Mouse (Mus musculus) common myeloid progenitor, adult 5-6 weeks (primary cell): Measurements from ENCODE around the gene Me3. TPM values are rescaled to one million over a fixed set of nuclear protein-coding genes. Genes with fewer than 3 reads are reported as not detected.

Experiments used
- ATAC-seq: replicated peaks from 2 replicates; pipeline ENCODE4 v1.8.0; 2016; ENCODE audit warnings: low read depth, mild to moderate bottlenecking, moderate TSS enrichment, inconsistent platforms; ENCODE audit not compliant: poor library complexity, severe bottlenecking
- total RNA-seq: library from RNA; stranded (forward); fragments of 200-1000, 187-1606 nt; gene quantifications from 2 replicates; pipeline ENCODE4 v1.2.3, GENCODE M21; 2017

Me3 gene
- total RNA-seq, 1 experiment from 2014 or later, result not detected

DNA sequence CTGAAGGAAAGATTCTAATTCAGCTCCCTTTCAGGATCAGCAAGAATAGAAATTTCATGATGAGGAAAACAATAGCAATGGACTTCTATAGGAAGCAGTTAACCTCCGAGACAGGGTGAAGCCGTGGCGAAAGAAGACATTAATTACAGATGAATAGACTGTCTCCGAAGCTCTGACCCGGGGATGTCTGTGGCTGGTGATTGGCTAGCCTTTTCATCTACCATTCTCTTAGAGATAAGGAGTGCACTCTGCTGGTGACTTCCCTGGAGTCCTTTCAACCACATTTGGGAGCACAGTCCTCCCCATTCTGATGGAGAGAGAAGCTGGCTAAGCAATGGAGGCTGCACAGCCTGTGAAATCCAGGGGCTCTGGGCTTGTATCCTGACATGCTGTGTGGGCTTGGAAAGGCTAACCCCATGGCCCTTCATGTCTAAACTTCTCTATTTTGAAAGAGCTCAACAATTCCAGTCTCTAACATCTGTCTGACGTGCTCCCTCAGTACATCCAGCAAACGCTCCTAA is 25.6 kb downstream of the Me3 start:
- no peak for ATAC-seq

DNA sequence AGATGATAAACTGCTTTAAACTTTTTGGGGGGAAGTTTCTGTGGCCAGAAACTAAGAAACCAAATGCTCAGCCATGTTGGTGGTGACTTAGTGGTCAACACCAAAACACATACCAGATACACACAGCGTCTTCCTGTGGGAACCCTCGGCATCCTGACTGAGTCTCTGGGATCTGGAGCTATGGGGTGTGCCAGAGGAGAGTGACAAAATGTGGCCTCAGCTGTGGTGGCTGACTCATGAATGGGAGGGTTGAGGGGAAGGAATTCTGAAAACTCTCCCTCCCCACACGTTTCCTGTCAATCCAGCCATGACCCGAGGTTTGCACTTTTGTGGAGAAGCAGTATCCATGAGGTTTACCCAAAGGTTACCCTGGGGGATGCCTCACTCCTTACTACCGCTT is 32.0 kb downstream of the Me3 start:
- ATAC-seq, result peak; percentile 91

GRCm38 (mm10) chr7:89666361-89666760 is 34.2 kb downstream of the Me3 start:
- no peak for ATAC-seq

- ATAC-seq, result no peak
These were observed 35.4 kb downstream of the Me3 start for GRCm38 (mm10) chr7:89667570-89667969.

DNA sequence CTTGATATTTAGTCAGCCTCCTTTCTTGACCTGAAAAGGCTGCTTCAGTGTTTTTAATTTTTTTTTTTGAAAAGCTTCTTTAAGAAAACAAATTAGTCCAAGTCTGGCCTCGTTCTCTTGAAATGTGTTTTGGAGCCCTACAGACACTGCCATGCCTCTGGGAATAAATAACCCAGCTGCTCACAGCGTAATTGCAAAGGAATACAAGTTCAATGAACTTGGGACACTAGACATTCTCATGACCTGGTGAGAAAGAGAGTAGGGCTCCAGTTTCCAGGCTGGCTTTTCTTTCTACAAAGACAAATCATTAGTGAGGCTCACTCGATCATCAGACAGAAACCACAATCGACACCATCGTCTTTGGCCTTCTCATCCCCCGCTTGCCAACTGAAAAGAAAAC is 37.3 kb downstream of the Me3 start:
- ATAC-seq, result no peak

GRCm38 (mm10) chr7:89671104-89671831 is 39.1 kb downstream of the Me3 start:
- ATAC-seq, result no peak

- no peak for ATAC-seq
These were observed 44.0 kb downstream of the Me3 start for GRCm38 (mm10) chr7:89676176-89676575.

GRCm38 (mm10) chr7:89677850-89678249 is 45.7 kb downstream of the Me3 start:
- ATAC-seq, result no peak

- ATAC-seq, result peak; percentile 70
These were observed 46.5 kb downstream of the Me3 start for GRCm38 (mm10) chr7:89678719-89679118.

DNA sequence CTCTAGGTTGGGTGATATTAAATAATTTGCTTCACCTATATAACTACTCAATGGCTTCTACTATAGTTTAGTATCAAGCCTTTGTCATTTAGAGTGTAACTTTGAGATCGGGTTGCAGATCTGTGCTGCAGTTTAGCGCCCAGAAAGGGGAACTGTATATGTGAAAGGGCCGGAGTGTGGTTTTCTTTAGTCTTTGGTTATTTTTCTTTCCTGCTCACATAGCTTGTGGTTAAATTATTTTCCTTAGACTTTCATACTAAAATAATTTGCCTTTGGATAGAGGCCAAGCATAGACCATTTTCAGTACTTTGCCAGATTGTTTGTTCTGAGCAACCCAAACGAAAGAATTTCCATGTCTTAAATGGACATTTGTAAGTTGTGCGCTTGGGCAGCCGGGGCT is 46.9 kb downstream of the Me3 start:
- ATAC-seq, result peak; percentile 92

DNA sequence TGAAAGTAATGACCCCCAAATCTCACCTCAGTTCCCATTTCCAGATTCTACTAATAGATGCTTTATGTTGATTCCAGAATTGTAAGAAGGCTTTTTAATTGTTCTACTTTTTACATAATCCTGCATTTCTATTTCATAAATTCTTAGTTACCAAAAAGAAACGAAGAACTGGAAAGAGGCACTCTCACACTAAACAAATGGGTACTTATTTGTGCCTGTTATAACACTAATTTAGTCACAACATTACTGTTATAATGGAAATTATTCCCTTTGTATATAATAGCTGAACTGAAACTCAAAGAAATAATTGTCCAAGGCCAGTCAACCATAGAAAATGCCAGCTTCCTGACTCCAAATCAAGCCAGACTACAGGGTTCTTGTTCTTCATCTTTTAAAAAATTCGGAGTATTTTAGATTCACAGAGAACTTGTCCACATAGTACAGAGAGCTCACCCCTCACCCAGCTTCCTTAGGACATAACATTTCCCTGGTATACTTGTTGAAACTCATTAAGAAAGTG is 47.5 kb downstream of the Me3 start:
- no peak for ATAC-seq

- ATAC-seq, result no peak
These were observed 48.7 kb downstream of the Me3 start for GRCm38 (mm10) chr7:89680891-89681290.

DNA sequence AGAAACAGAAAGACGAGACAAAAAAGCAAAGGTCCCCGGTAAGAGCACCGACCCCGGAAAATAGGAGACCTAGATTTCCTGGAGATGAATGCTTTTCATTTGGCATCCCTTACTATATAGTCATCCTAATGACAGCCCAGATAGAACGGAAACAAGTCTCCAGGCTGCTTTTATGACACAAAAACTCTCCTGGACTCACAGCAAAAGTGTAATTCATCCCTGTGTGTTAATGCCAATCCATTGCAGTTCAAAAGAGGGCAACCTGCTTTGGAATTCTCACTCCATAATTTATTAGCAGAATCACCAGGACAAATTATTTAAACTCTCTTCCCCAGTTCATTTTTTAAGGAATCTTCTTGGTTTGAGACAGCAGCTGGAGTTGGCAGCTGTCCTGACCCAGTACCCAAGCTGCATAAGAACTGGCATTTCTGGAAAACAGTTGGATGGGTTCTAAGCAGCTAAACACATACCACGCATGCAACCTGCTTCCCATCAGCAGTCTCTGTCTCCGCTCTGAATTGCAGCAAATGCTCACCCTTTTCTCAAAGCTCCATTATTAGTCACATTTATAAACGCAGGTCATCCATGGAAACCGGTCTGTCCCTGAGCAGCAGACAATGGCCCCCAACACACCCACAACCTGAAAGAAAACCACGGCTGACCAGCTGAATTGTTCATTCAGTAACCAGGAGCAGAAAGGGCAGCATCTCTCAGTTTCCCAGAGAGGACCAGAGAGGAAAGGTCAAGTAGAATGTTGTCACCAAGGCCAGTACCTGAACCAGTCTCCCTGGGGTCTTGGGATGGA is 49.7 kb downstream of the Me3 start:
- no peak for ATAC-seq

DNA sequence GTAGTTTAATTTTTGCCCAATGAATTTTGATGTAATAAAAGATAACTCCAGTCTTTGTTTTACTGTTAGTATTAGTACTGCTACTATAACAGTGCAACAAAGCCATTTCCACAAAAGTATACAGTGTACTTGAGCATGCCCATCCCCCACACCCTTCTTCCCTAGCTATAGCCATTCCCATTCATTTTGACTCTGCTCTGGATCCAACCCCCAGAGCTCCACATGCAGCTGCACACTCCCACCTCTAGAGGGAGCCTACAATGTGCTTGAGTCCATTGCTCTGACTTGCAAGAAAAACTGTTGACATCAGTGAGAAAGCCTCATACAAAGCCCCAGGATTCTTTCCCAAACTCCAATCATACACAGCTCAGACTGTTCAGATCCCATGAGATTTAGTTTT is 66.0 kb downstream of the Me3 start:
- peak; percentile 71 for ATAC-seq

- no peak for ATAC-seq
These were observed 67.6 kb downstream of the Me3 start for GRCm38 (mm10) chr7:89699668-89700350.

DNA sequence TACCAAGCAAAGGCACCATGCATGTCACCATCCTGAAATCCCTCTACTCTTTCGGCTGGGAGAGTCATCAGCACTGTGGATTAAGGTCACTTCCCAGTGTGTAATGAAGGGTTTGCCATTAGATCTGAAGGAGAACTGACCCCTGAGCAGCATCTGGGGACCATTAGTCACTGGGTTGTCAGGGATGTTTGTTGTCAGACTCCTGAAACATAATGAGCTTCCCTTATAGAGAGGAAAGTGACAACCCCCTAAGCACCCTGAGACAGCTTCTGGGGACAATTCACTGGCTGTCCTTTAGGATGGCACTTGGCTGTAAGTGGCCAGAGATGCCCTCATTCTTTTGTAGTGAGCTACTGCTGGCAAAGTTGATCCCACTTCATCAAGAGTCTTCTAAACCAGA is 68.3 kb downstream of the Me3 start:
- no peak for ATAC-seq

DNA sequence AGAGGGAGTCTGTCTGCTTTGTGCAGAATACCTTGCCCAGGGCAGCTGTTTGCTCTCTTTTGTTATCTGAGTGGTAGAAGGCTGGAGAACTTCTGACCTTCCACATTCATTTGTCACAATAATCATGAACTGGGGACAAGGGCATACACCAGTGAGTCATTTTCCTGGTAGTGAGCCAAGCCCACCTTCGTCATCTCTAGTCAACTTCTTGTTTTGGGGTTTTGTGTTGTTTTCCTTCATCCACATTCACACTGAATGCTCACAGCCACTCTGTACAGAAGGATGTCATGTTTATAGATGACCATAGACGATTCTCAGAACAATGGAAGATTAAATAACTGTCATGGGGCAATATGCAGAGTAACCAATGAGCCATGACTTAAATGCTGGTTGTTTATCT is 78.6 kb downstream of the Me3 start:
- ATAC-seq, result no peak

GRCm38 (mm10) chr7:89713059-89713458 is 80.9 kb downstream of the Me3 start:
- ATAC-seq, result no peak

DNA sequence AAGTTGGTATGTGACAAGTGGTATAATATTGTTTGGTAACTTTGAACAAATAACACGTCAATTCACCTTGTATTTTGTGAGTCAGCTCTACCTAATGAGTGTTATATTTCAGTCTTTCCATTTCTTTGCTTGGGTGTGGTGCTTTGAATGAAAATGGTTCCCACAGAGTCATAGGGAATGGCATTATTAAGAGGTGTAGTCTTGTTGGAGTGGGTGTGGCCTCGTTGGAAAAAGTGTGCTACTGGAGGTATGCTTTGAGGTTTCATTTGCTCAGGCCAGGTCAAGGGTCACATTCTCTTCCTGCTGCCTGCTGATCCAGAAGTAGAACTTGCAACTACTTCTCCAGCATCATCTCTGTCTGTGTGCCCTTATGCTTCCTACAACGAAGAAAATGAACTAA is 84.0 kb downstream of the Me3 start:
- no peak for ATAC-seq

GRCm38 (mm10) chr7:89717521-89717920 is 85.3 kb downstream of the Me3 start:
- ATAC-seq, result no peak

- no peak for ATAC-seq
These were observed 86.1 kb downstream of the Me3 start for GRCm38 (mm10) chr7:89718264-89718663.
